Mouse (Mus musculus): Measurements from ENCODE around the gene Prrt3. TPM values are rescaled to one million over a fixed set of nuclear protein-coding genes. Genes with fewer than 3 reads are reported as not detected.

Prrt3 gene
- total and polyA plus RNA-seq, 2 experiments from 2014 or later = 18.4 to 39.3 TPM

- no peaks in the 10 kb centered on the region for H3K9me3 ChIP-seq (ENCODE audit: low read length)
These were observed 46.7 kb downstream of the Prrt3 start for GRCm38 (mm10) chr6:113455007-113455406.

DNA sequence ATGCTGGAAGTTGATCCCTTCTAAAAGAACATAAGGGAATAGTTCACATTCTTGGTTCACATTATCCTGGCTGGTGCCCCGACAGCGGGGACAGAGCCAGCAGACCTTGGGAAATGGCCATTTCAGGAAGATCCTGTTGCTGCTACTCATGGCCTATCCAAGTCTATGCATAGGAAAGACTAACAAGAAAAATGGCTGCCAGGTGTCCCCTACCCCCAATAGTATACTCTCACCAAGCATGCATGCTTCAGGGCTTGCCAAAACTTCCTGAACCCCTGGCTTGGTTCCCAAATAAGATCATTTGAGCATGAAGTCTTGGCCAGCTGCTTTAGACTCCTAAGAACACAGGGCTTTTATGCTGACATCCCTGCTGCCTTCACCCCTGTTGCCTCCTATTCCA lies 49.9 kb downstream of the Prrt3 start:
- Histone ChIP-seq H3K27me3 (ENCODE audit: insufficient read depth, low read length) (no peaks in the 10 kb centered on the region), H3K9me3 (ENCODE audit: low read length) (no peaks in the 10 kb centered on the region), H3K9ac (replicated peaks; ENCODE audit: low read length, poor library complexity, severe bottlenecking) (no peak overlapping the region), H3K4me3 (ENCODE audit: low read depth, low read length) (no peak overlapping the region), H3K27ac (ENCODE audit: low read depth, low read length) (no peak overlapping the region), H3K36me3 (ENCODE audit: insufficient read depth, low read length) (peaks cover 17% of the 10 kb centered on the region), H3K4me1 (ENCODE audit: insufficient read depth, low read length) (no peaks in the 10 kb centered on the region), H3K4me2 (ENCODE audit: low read depth, low read length, poor library complexity, severe bottlenecking) (no peak overlapping the region)
- ATAC-seq (ENCODE audit: low FRiP score) (no peak), DNase-seq (ENCODE audit: low spot score) (peak; percentile 77)
- TF ChIP-seq CTCF (IDR thresholded peaks at IDR 0.05) = no peak
- 86% methylated on average over 2 of the region's 2 CpGs for WGBS

More at GRCm38 (mm10) chr6:113455007-113455406, 46.7 kb downstream of the Prrt3 start:
- Histone ChIP-seq H3K4me1 (ENCODE audit: insufficient read depth, low read length) (no peaks in the 10 kb centered on the region), H3K27me3 (ENCODE audit: insufficient read depth, low read length) (no peaks in the 10 kb centered on the region), H3K4me2 (ENCODE audit: low read depth, low read length, poor library complexity, severe bottlenecking) (no peak overlapping the region), H3K4me3 (ENCODE audit: low read depth, low read length) (no peak overlapping the region), H3K36me3 (ENCODE audit: insufficient read depth, low read length) (no peaks in the 10 kb centered on the region), H3K9ac (replicated peaks; ENCODE audit: low read length, poor library complexity, severe bottlenecking) (no peak overlapping the region), H3K27ac (ENCODE audit: low read depth, low read length) (no peak overlapping the region)
- DNase-seq (ENCODE audit: low spot score) (no peak), ATAC-seq (ENCODE audit: low FRiP score) (no peak)
- TF ChIP-seq CTCF (IDR thresholded peaks at IDR 0.05) = no peak
- 70% methylated on average over 5 of the region's 5 CpGs for WGBS

- H3K4me1 ChIP-seq (ENCODE audit: insufficient read depth, low read length) = peaks cover 6% of the 10 kb centered on the region; the same call in 1 of the 2 replicates
- H3K9me3 ChIP-seq (ENCODE audit: low read length) = no peaks in the 10 kb centered on the region
- H3K4me3 ChIP-seq (ENCODE audit: low read depth, low read length) = no peak overlapping the region
- WGBS = 98% methylated on average over 4 of the region's 4 CpGs
- no peak for ATAC-seq (ENCODE audit: low FRiP score)
- DNase-seq (ENCODE audit: low spot score) = peak; percentile 64
- H3K4me2 ChIP-seq (ENCODE audit: low read depth, low read length, poor library complexity, severe bottlenecking) = no peak overlapping the region
- no peak for TF ChIP-seq CTCF (IDR thresholded peaks at IDR 0.05)
- no peak overlapping the region for H3K27ac ChIP-seq (ENCODE audit: low read depth, low read length)
- no peak overlapping the region for H3K9ac ChIP-seq (replicated peaks; ENCODE audit: low read length, poor library complexity, severe bottlenecking)
- no peaks in the 10 kb centered on the region for H3K27me3 ChIP-seq (ENCODE audit: insufficient read depth, low read length)
- peaks cover 17% of the 10 kb centered on the region for H3K36me3 ChIP-seq (ENCODE audit: insufficient read depth, low read length)
These were observed 54.1 kb downstream of the Prrt3 start for GRCm38 (mm10) chr6:113447639-113448038.

DNA sequence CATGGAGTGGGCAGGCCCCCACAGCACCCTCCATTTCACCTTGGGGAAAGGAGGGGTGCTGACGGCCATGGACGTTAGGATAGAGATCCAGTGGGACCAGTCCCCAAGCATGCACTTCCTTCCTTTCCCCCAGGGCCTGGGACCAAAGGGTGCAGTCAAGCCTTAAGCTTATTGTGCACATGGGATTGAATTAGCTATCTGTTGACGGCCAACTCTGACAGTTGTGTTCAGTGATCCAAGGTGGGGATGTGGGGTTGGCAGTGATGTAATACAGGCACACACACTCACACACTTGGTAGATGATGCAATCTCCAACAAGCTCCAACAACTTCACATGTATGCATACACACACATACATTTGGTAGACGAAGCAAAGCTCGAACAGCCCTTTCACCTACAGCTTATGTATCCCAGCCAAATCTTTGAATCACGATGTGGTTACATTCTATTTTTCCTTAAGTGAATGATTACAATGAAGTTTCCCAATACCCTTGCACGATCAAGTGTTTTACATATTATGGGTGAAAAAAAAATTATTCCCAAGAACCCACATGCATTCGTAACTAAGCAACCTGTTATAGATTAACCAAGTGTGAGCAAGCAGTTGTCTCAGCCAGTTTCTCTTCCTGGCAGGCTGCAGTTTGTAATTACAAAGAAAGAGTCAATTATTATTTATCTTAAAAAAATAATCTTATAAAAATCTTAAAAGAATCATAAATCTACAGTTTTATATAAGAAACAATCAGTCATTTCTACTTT lies 57.3 kb downstream of the Prrt3 start:
- Histone ChIP-seq H3K9ac (replicated peaks; ENCODE audit: low read length, poor library complexity, severe bottlenecking) (no peak overlapping the region), H3K4me2 (ENCODE audit: low read depth, low read length, poor library complexity, severe bottlenecking) (no peak overlapping the region), H3K27me3 (ENCODE audit: insufficient read depth, low read length) (no peaks in the 10 kb centered on the region), H3K36me3 (ENCODE audit: insufficient read depth, low read length) (peaks cover 17% of the 10 kb centered on the region), H3K27ac (ENCODE audit: low read depth, low read length) (no peak overlapping the region), H3K4me1 (ENCODE audit: insufficient read depth, low read length) (peaks cover 6% of the 10 kb centered on the region; the same call in 1 of the 2 replicates), H3K9me3 (ENCODE audit: low read length) (no peaks in the 10 kb centered on the region), H3K4me3 (ENCODE audit: low read depth, low read length) (no peak overlapping the region)
- DNase-seq (ENCODE audit: low spot score) (no peak), ATAC-seq (ENCODE audit: low FRiP score) (no peak)
- TF ChIP-seq CTCF (IDR thresholded peaks at IDR 0.05) = no peak
- WGBS = 92% methylated on average over 6 of the region's 8 CpGs

Small RNAs within 50 kb of the gene (microRNA-seq; reads per million reads assigned to microRNA genes)
- gene Gm23365 (ENCODE audit: borderline number of aligned reads) = not detected

Other genes with a start within 250 kb of the Prrt3 start
- gene Cpne9, start 219.6 kb downstream of the Prrt3 start, total RNA-seq (2014; rRNA removed) = 10.3 and 23.4 TPM in 2 replicates
- gene Cpne9, start 219.6 kb downstream of the Prrt3 start, polyA plus RNA-seq (2015; fragmentation: Nextera tagmentation; extraction: Ambion mirVana) = 7.9 and 9.1 TPM in 2 replicates
- 22.1 and 28.1 TPM in 2 replicates for gene Brpf1, start 194.8 kb downstream of the Prrt3 start, total RNA-seq (2014; rRNA removed)
- 9.0 and 10.0 TPM in 2 replicates for gene Brpf1, start 194.8 kb downstream of the Prrt3 start, polyA plus RNA-seq (2015; fragmentation: Nextera tagmentation; extraction: Ambion mirVana)
- gene Ogg1, start 175.0 kb downstream of the Prrt3 start, total RNA-seq (2014; rRNA removed) = 10.8 and 14.8 TPM in 2 replicates
- 7.3 and 8.9 TPM in 2 replicates for gene Ogg1, start 175.0 kb downstream of the Prrt3 start, polyA plus RNA-seq (2015; fragmentation: Nextera tagmentation; extraction: Ambion mirVana)
- 102 and 119 TPM in 2 replicates for gene Camk1, start 157.9 kb downstream of the Prrt3 start, total RNA-seq (2014; rRNA removed)
- 132 and 142 TPM in 2 replicates for gene Camk1, start 157.9 kb downstream of the Prrt3 start, polyA plus RNA-seq (2015; fragmentation: Nextera tagmentation; extraction: Ambion mirVana)
- 27.8 and 31.0 TPM in 2 replicates for gene Tada3, start 124.0 kb downstream of the Prrt3 start, total RNA-seq (2014; rRNA removed)
- 73.8 and 74.0 TPM in 2 replicates for gene Tada3, start 124.0 kb downstream of the Prrt3 start, polyA plus RNA-seq (2015; fragmentation: Nextera tagmentation; extraction: Ambion mirVana)
- 190 and 200 TPM in 2 replicates for gene Arpc4, start 123.8 kb downstream of the Prrt3 start, total RNA-seq (2014; rRNA removed)
- 505 TPM in 2 replicates for gene Arpc4, start 123.8 kb downstream of the Prrt3 start, polyA plus RNA-seq (2015; fragmentation: Nextera tagmentation; extraction: Ambion mirVana)
- 10.0 and 20.0 TPM in 2 replicates for gene Ttll3, start 112.7 kb downstream of the Prrt3 start, total RNA-seq (2014; rRNA removed)
- 10.2 and 14.6 TPM in 2 replicates for gene Ttll3, start 112.7 kb downstream of the Prrt3 start, polyA plus RNA-seq (2015; fragmentation: Nextera tagmentation; extraction: Ambion mirVana)
- gene Rpusd3, start 82.6 kb downstream of the Prrt3 start, total RNA-seq (2014; rRNA removed) = 17.1 and 53.8 TPM in 2 replicates
- gene Rpusd3, start 82.6 kb downstream of the Prrt3 start, polyA plus RNA-seq (2015; fragmentation: Nextera tagmentation; extraction: Ambion mirVana) = 22.0 and 27.2 TPM in 2 replicates
- not detected in 2 replicates for gene Cidec, start 66.2 kb downstream of the Prrt3 start, total RNA-seq (2014; rRNA removed)
- 0.09 TPM in 1 of 2 replicates, not detected in the other for gene Cidec, start 66.2 kb downstream of the Prrt3 start, polyA plus RNA-seq (2015; fragmentation: Nextera tagmentation; extraction: Ambion mirVana)
- gene Jagn1, start 59.4 kb downstream of the Prrt3 start, total RNA-seq (2014; rRNA removed) = 43.6 and 48.6 TPM in 2 replicates
- gene Jagn1, start 59.4 kb downstream of the Prrt3 start, polyA plus RNA-seq (2015; fragmentation: Nextera tagmentation; extraction: Ambion mirVana) = 80.4 and 85.4 TPM in 2 replicates
- gene Il17re, start 43.4 kb downstream of the Prrt3 start, total RNA-seq (2014; rRNA removed) = 0.49 TPM in 1 of 2 replicates, not detected in the other
- gene Il17re, start 43.4 kb downstream of the Prrt3 start, polyA plus RNA-seq (2015; fragmentation: Nextera tagmentation; extraction: Ambion mirVana) = 0.48 and 0.77 TPM in 2 replicates
- gene Il17rc, start 30.5 kb downstream of the Prrt3 start, total RNA-seq (2014; rRNA removed) = 4.7 and 11.6 TPM in 2 replicates
- gene Il17rc, start 30.5 kb downstream of the Prrt3 start, polyA plus RNA-seq (2015; fragmentation: Nextera tagmentation; extraction: Ambion mirVana) = 4.1 and 4.2 TPM in 2 replicates
- 39.4 and 43.0 TPM in 2 replicates for gene Creld1, start 18.6 kb downstream of the Prrt3 start, total RNA-seq (2014; rRNA removed)
- gene Creld1, start 18.6 kb downstream of the Prrt3 start, polyA plus RNA-seq (2015; fragmentation: Nextera tagmentation; extraction: Ambion mirVana) = 56.6 and 60.4 TPM in 2 replicates
- gene Emc3, start 29.7 kb upstream of the Prrt3 start, total RNA-seq (2014; rRNA removed) = 71.9 and 74.1 TPM in 2 replicates
- 111 and 120 TPM in 2 replicates for gene Emc3, start 29.7 kb upstream of the Prrt3 start, polyA plus RNA-seq (2015; fragmentation: Nextera tagmentation; extraction: Ambion mirVana)
- 2.4 and 3.4 TPM in 2 replicates for gene Fancd2, start 29.8 kb upstream of the Prrt3 start, total RNA-seq (2014; rRNA removed)
- gene Fancd2, start 29.8 kb upstream of the Prrt3 start, polyA plus RNA-seq (2015; fragmentation: Nextera tagmentation; extraction: Ambion mirVana) = 0.99 and 1.2 TPM in 2 replicates
- 0.47 TPM in 1 of 2 replicates, not detected in the other for gene Fancd2os, start 98.8 kb upstream of the Prrt3 start, total RNA-seq (2014; rRNA removed)
- 0.11 and 0.18 TPM in 2 replicates for gene Fancd2os, start 98.8 kb upstream of the Prrt3 start, polyA plus RNA-seq (2015; fragmentation: Nextera tagmentation; extraction: Ambion mirVana)
- gene Brk1, start 102.8 kb upstream of the Prrt3 start, total RNA-seq (2014; rRNA removed) = 210 and 215 TPM in 2 replicates
- 284 and 289 TPM in 2 replicates for gene Brk1, start 102.8 kb upstream of the Prrt3 start, polyA plus RNA-seq (2015; fragmentation: Nextera tagmentation; extraction: Ambion mirVana)
- gene Vhl, start 122.0 kb upstream of the Prrt3 start, total RNA-seq (2014; rRNA removed) = 83.1 and 86.1 TPM in 2 replicates
- 64.9 and 70.4 TPM in 2 replicates for gene Vhl, start 122.0 kb upstream of the Prrt3 start, polyA plus RNA-seq (2015; fragmentation: Nextera tagmentation; extraction: Ambion mirVana)
- 5.2 and 7.6 TPM in 2 replicates for gene Irak2, start 136.5 kb upstream of the Prrt3 start, total RNA-seq (2014; rRNA removed)
- 2.5 and 2.7 TPM in 2 replicates for gene Irak2, start 136.5 kb upstream of the Prrt3 start, polyA plus RNA-seq (2015; fragmentation: Nextera tagmentation; extraction: Ambion mirVana)
- gene Tatdn2, start 195.1 kb upstream of the Prrt3 start, total RNA-seq (2014; rRNA removed) = 63.4 and 72.7 TPM in 2 replicates
- gene Tatdn2, start 195.1 kb upstream of the Prrt3 start, polyA plus RNA-seq (2015; fragmentation: Nextera tagmentation; extraction: Ambion mirVana) = 1.2 and 1.5 TPM in 2 replicates
- gene Ghrl, start 217.9 kb upstream of the Prrt3 start, total RNA-seq (2014; rRNA removed) = not detected in 2 replicates
- gene Ghrl, start 217.9 kb upstream of the Prrt3 start, polyA plus RNA-seq (2015; fragmentation: Nextera tagmentation; extraction: Ambion mirVana) = 0.47 TPM in 1 of 2 replicates, not detected in the other
- gene Sec13, start 238.8 kb upstream of the Prrt3 start, total RNA-seq (2014; rRNA removed) = 104 and 112 TPM in 2 replicates
- 145 and 153 TPM in 2 replicates for gene Sec13, start 238.8 kb upstream of the Prrt3 start, polyA plus RNA-seq (2015; fragmentation: Nextera tagmentation; extraction: Ambion mirVana)